Mouse (Mus musculus): ENCODE data around the gene Pdzk1ip1. TPM values are rescaled to one million over a fixed set of nuclear protein-coding genes. Genes with fewer than 3 reads are reported as not detected.
A peak's percentile ranks its signal among the peaks of the same experiment; 100 is the strongest.

Gene Pdzk1ip1
- total and polyA plus RNA-seq, 3 experiments, result 0.14 TPM; not detected in 2

DNA sequence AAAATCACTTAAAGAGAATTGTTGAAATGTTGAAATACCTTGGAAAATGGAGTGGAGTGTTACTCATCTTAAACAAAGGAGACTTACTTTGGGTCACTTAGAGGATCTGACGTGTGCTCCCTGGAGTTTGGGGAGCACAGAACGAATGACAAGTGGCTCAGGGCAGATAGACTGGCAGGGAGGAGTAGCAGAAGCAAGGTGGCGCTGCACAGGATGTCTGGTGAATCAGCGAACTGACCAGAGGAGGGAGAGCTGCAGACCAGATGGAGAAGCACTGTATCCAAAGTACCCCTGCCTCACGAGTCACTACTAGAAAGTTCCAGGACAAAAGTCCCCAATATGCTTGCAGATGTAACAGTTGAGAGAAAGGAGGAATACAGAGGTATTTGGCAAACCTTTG lies 24.8 kb downstream of the Pdzk1ip1 start:
- Histone ChIP-seq H3K4me3 (ENCODE audit: control insufficient read depth in 1 of 2, insufficient read depth in 1 of 2, low read depth in 2 of 2, low read length in 2 of 2) (no peak overlapping the region), H3K9ac (ENCODE audit: control insufficient read depth, low read depth, low read length, poor library complexity, severe bottlenecking) (no peak overlapping the region), H3K36me3 (ENCODE audit: control insufficient read depth in 1 of 2, insufficient read depth in 2 of 2, low read length in 2 of 2) (no peaks in the 10 kb centered on the region), H3K79me2 (ENCODE audit: control insufficient read depth, insufficient read depth, low read length, poor library complexity) (no peaks in the 10 kb centered on the region), H3K9me3 (replicated peaks; ENCODE audit: insufficient read depth, low read length) (no peaks in the 10 kb centered on the region), H3K4me1 (ENCODE audit: control insufficient read depth in 1 of 2, insufficient read depth in 2 of 2, low read length in 2 of 2) (no peaks in the 10 kb centered on the region), H3K27ac (ENCODE audit: control insufficient read depth, low read depth, low read length) (no peak overlapping the region), H3K27me3 (ENCODE audit: control insufficient read depth in 1 of 2, insufficient read depth in 2 of 2, low read length in 2 of 2) (peaks cover 1 to 5% of the 10 kb centered on the region in 2 experiments; a peak in 3 of 4 replicates)
- no peak for TF ChIP-seq JUND (IDR thresholded peaks at IDR 0.05; ENCODE audit: low read depth, low read length)
- TF ChIP-seq RAD21 (IDR thresholded peaks at IDR 0.05; ENCODE audit: low read depth, low read length), result no peak
- TF ChIP-seq CTCF (IDR thresholded peaks at IDR 0.05 in 2 of 3, conservative IDR thresholded peaks at IDR 0.05 in 1 of 3; ENCODE audit: control insufficient read depth in 1 of 3, insufficient read depth in 1 of 3, low read depth in 2 of 3, low read length in 3 of 3, poor library complexity in 1 of 3, severe bottlenecking in 1 of 3), result 0 out of 6 replicates have a peak, but pooled peaks of 2 of the 3 experiments have one; percentile 2 to 3
- TF ChIP-seq MYC (IDR thresholded peaks at IDR 0.05; ENCODE audit: low read depth, low read length), result no peak
- TF ChIP-seq MAZ (IDR thresholded peaks at IDR 0.05; ENCODE audit: low read depth, low read length), result no peak
- no peak for TF ChIP-seq POLR2A (IDR thresholded peaks at IDR 0.05; ENCODE audit: control insufficient read depth in 1 of 2, insufficient read depth in 1 of 2, low read depth in 1 of 2, low read length in 2 of 2, poor library complexity in 1 of 2)
- no peak for TF ChIP-seq TAL1 (IDR thresholded peaks at IDR 0.05; ENCODE audit: low read length)
- no peak for TF ChIP-seq ELF1 (IDR thresholded peaks at IDR 0.05; ENCODE audit: low read depth, low read length)
- no peak for DNase-seq (ENCODE audit: low read depth, low spot score)

DNA sequence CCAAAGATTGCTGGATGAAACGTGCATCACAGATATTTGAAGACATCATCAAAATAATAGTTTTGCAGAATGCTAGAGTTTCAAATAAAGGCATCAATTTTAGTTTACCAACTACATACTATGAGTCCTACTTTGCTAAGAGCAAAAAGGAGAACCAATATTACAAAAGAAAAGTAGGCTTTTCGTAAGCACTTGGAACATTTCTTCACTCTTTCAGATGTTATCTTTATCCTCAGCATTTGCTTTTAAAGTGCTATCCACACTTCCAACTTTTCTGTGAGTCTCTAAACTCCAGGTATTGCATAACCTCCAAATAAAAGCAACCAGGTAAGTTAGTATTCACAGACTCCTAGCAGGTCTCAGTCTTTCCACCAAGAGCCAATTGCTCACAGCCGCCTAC lies 31.1 kb downstream of the Pdzk1ip1 start:
- no peaks in the 10 kb centered on the region; a peak in 1 of 4 replicates for H3K27me3 ChIP-seq (ENCODE audit: control insufficient read depth in 1 of 2, insufficient read depth in 2 of 2, low read length in 2 of 2)
- H3K9ac ChIP-seq (ENCODE audit: control insufficient read depth, low read depth, low read length, poor library complexity, severe bottlenecking), result no peak overlapping the region
- no peak overlapping the region for H3K27ac ChIP-seq (ENCODE audit: control insufficient read depth, low read depth, low read length)
- H3K4me3 ChIP-seq (ENCODE audit: control insufficient read depth in 1 of 2, insufficient read depth in 1 of 2, low read depth in 2 of 2, low read length in 2 of 2), result no peak overlapping the region
- no peak for DNase-seq (ENCODE audit: low read depth, low spot score)
- H3K36me3 ChIP-seq (ENCODE audit: control insufficient read depth in 1 of 2, insufficient read depth in 2 of 2, low read length in 2 of 2), result no peaks in the 10 kb centered on the region
- no peaks in the 10 kb centered on the region; a peak in 1 of 4 replicates for H3K4me1 ChIP-seq (ENCODE audit: control insufficient read depth in 1 of 2, insufficient read depth in 2 of 2, low read length in 2 of 2)
- no peak for TF ChIP-seq MYC (IDR thresholded peaks at IDR 0.05; ENCODE audit: low read depth, low read length)
- TF ChIP-seq MAZ (IDR thresholded peaks at IDR 0.05; ENCODE audit: low read depth, low read length), result no peak
- no peak for TF ChIP-seq TAL1 (IDR thresholded peaks at IDR 0.05; ENCODE audit: low read length)
- TF ChIP-seq NELFE (IDR thresholded peaks at IDR 0.05; ENCODE audit: low read depth, low read length), result no peak
- no peak for TF ChIP-seq ZC3H11A (IDR thresholded peaks at IDR 0.05; ENCODE audit: low read depth, low read length)
- TF ChIP-seq JUND (IDR thresholded peaks at IDR 0.05; ENCODE audit: low read depth, low read length), result no peak
- TF ChIP-seq UBTF (IDR thresholded peaks at IDR 0.05; ENCODE audit: borderline replicate concordance, insufficient read depth, low read depth, low read length), result no peak
- TF ChIP-seq GATA1 (IDR thresholded peaks at IDR 0.05; ENCODE audit: low read depth, low read length), result no peak
- no peak for TF ChIP-seq ZKSCAN1 (IDR thresholded peaks at IDR 0.05; ENCODE audit: low read depth, low read length)
- no peak for TF ChIP-seq ETS1 (IDR thresholded peaks at IDR 0.05; ENCODE audit: low read depth, low read length)
- TF ChIP-seq POLR2AphosphoS5 (IDR thresholded peaks at IDR 0.05; ENCODE audit: borderline replicate concordance, low read depth, low read length), result no peak
- no peak for TF ChIP-seq CHD1 (IDR thresholded peaks at IDR 0.05; ENCODE audit: low read depth, low read length)
- no peak for TF ChIP-seq MXI1 (IDR thresholded peaks at IDR 0.05; ENCODE audit: low read depth, low read length)
- no peak for TF ChIP-seq MEF2A (IDR thresholded peaks at IDR 0.05; ENCODE audit: extremely low read depth, insufficient replicate concordance, low read depth, low read length, poor library complexity, severe bottlenecking)
- no peaks in the 10 kb centered on the region for H3K79me2 ChIP-seq (ENCODE audit: control insufficient read depth, insufficient read depth, low read length, poor library complexity)
- no peaks in the 10 kb centered on the region for H3K9me3 ChIP-seq (replicated peaks; ENCODE audit: insufficient read depth, low read length)
